Mouse (Mus musculus) stomach, embryonic 14.5 days (tissue): ENCODE results near the gene Lipe. TPM values are rescaled to one million over a fixed set of nuclear protein-coding genes. Genes with fewer than 3 reads are reported as not detected.

ENCODE experiments used
- ATAC-seq: fragments of 200-750 bp; cut with Nextera tagmentation; 2 replicates; pipeline ENCODE4 v1.8.0; 2017; ENCODE audit warnings: low read depth, moderate TSS enrichment; ENCODE audit not compliant: insufficient number of reproducible peaks, insufficient read depth, low FRiP score
- H3K27ac ChIP-seq: fragments of 300-500 bp; sonication (generic); 2 replicates; pipeline ENCODE4 v1.5.1; 2014; ENCODE audit warnings: mild to moderate bottlenecking, low read length, moderate library complexity, mixed read lengths
- H3K27me3 ChIP-seq: fragments of 300-500 bp; sonication (generic); 2 replicates; pipeline ENCODE4 v1.6.1; 2014; ENCODE audit warnings: low read length, control low read depth, mixed read lengths; ENCODE audit not compliant: control insufficient read depth, insufficient read depth
- H3K36me3 ChIP-seq: fragments of 300-500 bp; sonication (generic); 2 replicates; pipeline ENCODE4 v1.6.1; 2014; ENCODE audit warnings: mild to moderate bottlenecking, control low read depth, low read length, moderate library complexity, mixed read lengths; ENCODE audit not compliant: control insufficient read depth, insufficient read depth
- H3K4me1 ChIP-seq: fragments of 300-500 bp; sonication (generic); 2 replicates; pipeline ENCODE4 v1.6.1; 2014; ENCODE audit warnings: low read length, control low read depth, mixed read lengths; ENCODE audit not compliant: control insufficient read depth, insufficient read depth
- H3K4me2 ChIP-seq: fragments of 300-500 bp; sonication (generic); replicated peaks from 2 replicates; pipeline ENCODE4 v1.6.1; 2014; ENCODE audit warnings: low read depth, low read length, control low read depth
- H3K4me3 ChIP-seq: fragments of 300-500 bp; sonication (generic); 2 replicates; pipeline ENCODE4 v1.5.1; 2014; ENCODE audit warnings: low read depth, low read length, control low read depth
- H3K9ac ChIP-seq: fragments of 300-500 bp; sonication (generic); replicated peaks from 2 replicates; pipeline ENCODE4 v1.6.1; 2014; ENCODE audit warnings: low read depth, mild to moderate bottlenecking, control low read depth, low read length, moderate library complexity, mixed read lengths
- H3K9me3 ChIP-seq: fragments of 300-500 bp; sonication (generic); 2 replicates; pipeline ENCODE4 v1.6.1; 2016; ENCODE audit warnings: low read depth, low read length, control low read depth; ENCODE audit not compliant: control insufficient read depth
- WGBS: fragments of 180-500 bp; shearing (Covaris S2); extraction: QIAGEN DNeasy Blood & Tissue Kit; methylation state at CpG from one replicate; pipeline ENCODE4 v1.1.7; 2014; 5-methylcytosine and 5-hydroxymethylcytosine counted together
- polyA plus RNA-seq: library from polyadenylated mRNA; unstranded; fragments of >200 nt; fragmentation: Nextera tagmentation; extraction: Ambion mirVana; gene quantifications from 2 replicates; pipeline ENCODE4 v1.2.1, GENCODE M21; 2014

Gene Lipe
- polyA plus RNA-seq, 1 experiment from 2014 or later = 3.7 TPM

GRCm38 (mm10) chr7:25422286-25422841, 23.9 kb upstream of the Lipe start:
- Histone ChIP-seq H3K4me3 (no peak overlapping the region), H3K36me3 (no peaks in the 10 kb centered on the region), H3K4me2 (no peak overlapping the region), H3K27ac (no peak overlapping the region), H3K9ac (no peak overlapping the region), H3K27me3 (no peaks in the 10 kb centered on the region; the same call in 1 of the 2 replicates), H3K4me1 (no peaks in the 10 kb centered on the region), H3K9me3 (no peaks in the 10 kb centered on the region)
- no peak for ATAC-seq
- 84% methylated on average over 16 of the region's 16 CpGs for WGBS

GRCm38 (mm10) chr7:25419943-25420342, 21.4 kb upstream of the Lipe start:
- ATAC-seq = no peak
- 70% methylated on average over 4 of the region's 4 CpGs for WGBS
- Histone ChIP-seq H3K4me1 (no peaks in the 10 kb centered on the region), H3K4me3 (no peak overlapping the region), H3K9ac (no peak overlapping the region), H3K27me3 (no peaks in the 10 kb centered on the region; the same call in 1 of the 2 replicates), H3K36me3 (no peaks in the 10 kb centered on the region), H3K27ac (no peak overlapping the region), H3K9me3 (no peaks in the 10 kb centered on the region), H3K4me2 (no peak overlapping the region)

- Histone ChIP-seq H3K9me3 (no peaks in the 10 kb centered on the region), H3K9ac (no peak overlapping the region), H3K4me2 (no peak overlapping the region), H3K4me1 (no peaks in the 10 kb centered on the region), H3K27ac (no peak overlapping the region), H3K4me3 (no peak overlapping the region), H3K36me3 (no peaks in the 10 kb centered on the region), H3K27me3 (no peaks in the 10 kb centered on the region; the same call in 1 of the 2 replicates)
- no peak for ATAC-seq
- 79% methylated on average over 8 of the region's 8 CpGs for WGBS
Measured at GRCm38 (mm10) chr7:25419536-25419935, 21.0 kb upstream of the Lipe start.

- no peak for ATAC-seq
- 84% methylated on average over 1 of the region's 1 CpGs for WGBS
- no peak overlapping the region for H3K27ac ChIP-seq
- no peaks in the 10 kb centered on the region for H3K36me3 ChIP-seq
- no peak overlapping the region for H3K9ac ChIP-seq
- no peak overlapping the region for H3K4me2 ChIP-seq
- H3K27me3 ChIP-seq = no peaks in the 10 kb centered on the region; the same call in 1 of the 2 replicates
- H3K4me3 ChIP-seq = no peak overlapping the region
- no peaks in the 10 kb centered on the region for H3K4me1 ChIP-seq
- H3K9me3 ChIP-seq = no peaks in the 10 kb centered on the region
Measured at GRCm38 (mm10) chr7:25417597-25417996, 19.1 kb upstream of the Lipe start.

GRCm38 (mm10) chr7:25412833-25413441, 14.4 kb upstream of the Lipe start, which contains the start of gene Cxcl17:
Gene Cxcl17 (minus strand): TSS chr7:25412886.
- Histone ChIP-seq H3K9me3 (no peaks in the 10 kb centered on the region), H3K27me3 (no peaks in the 10 kb centered on the region), H3K4me1 (no peaks in the 10 kb centered on the region), H3K27ac (no peak within 1 kb of the TSS), H3K36me3 (no peaks in the 10 kb centered on the region), H3K4me2 (no peak within 1 kb of the TSS), H3K4me3 (no peak within 1 kb of the TSS), H3K9ac (no peak within 1 kb of the TSS)
- ATAC-seq = no peak
- 50% methylated on average over 7 of the region's 7 CpGs for WGBS

- no peak for ATAC-seq
- Histone ChIP-seq H3K4me2 (no peak overlapping the region), H3K4me1 (no peaks in the 10 kb centered on the region), H3K36me3 (no peaks in the 10 kb centered on the region), H3K4me3 (no peak overlapping the region), H3K27me3 (no peaks in the 10 kb centered on the region), H3K9me3 (no peaks in the 10 kb centered on the region), H3K9ac (no peak overlapping the region), H3K27ac (no peak overlapping the region)
- 81% methylated on average over 3 of the region's 3 CpGs for WGBS
Measured at GRCm38 (mm10) chr7:25411861-25412260, 13.4 kb upstream of the Lipe start.

GRCm38 (mm10) chr7:25410969-25411615, 12.6 kb upstream of the Lipe start:
- Histone ChIP-seq H3K4me1 (no peaks in the 10 kb centered on the region), H3K4me3 (no peak overlapping the region), H3K9ac (no peak overlapping the region), H3K36me3 (no peaks in the 10 kb centered on the region), H3K27me3 (no peaks in the 10 kb centered on the region), H3K9me3 (no peaks in the 10 kb centered on the region), H3K27ac (no peak overlapping the region), H3K4me2 (no peak overlapping the region)
- WGBS = 69% methylated on average over 1 of the region's 1 CpGs
- ATAC-seq = 0 out of 2 replicates have a peak, but pooled peaks have one; percentile 46

GRCm38 (mm10) chr7:25409114-25409760, 10.7 kb upstream of the Lipe start:
- H3K9me3 ChIP-seq = no peaks in the 10 kb centered on the region
- H3K9ac ChIP-seq = no peak overlapping the region
- no peaks in the 10 kb centered on the region for H3K4me1 ChIP-seq
- no peak overlapping the region for H3K27ac ChIP-seq
- no peak for ATAC-seq
- no peak overlapping the region for H3K4me2 ChIP-seq
- H3K4me3 ChIP-seq = no peak overlapping the region
- no peaks in the 10 kb centered on the region for H3K27me3 ChIP-seq
- 47% methylated on average over 4 of the region's 4 CpGs for WGBS
- H3K36me3 ChIP-seq = no peaks in the 10 kb centered on the region
